Mouse (Mus musculus) frontal cortex, postnatal 25 days (tissue): Measurements from ENCODE around the gene Hbq1b.
"Not testable (repeated sequence)": the region's sequence is repeated elsewhere in the genome, so short reads cannot be mapped to it uniquely, and the experiment has no call there.

Experiments used
- DNase-seq, 2 experiments: peaks; one replicate each; pipeline ENCODE4 v3.0.0; 2022; ENCODE audit warnings: low spot score in 2 of 2

Gene Hbq1b

DNA sequence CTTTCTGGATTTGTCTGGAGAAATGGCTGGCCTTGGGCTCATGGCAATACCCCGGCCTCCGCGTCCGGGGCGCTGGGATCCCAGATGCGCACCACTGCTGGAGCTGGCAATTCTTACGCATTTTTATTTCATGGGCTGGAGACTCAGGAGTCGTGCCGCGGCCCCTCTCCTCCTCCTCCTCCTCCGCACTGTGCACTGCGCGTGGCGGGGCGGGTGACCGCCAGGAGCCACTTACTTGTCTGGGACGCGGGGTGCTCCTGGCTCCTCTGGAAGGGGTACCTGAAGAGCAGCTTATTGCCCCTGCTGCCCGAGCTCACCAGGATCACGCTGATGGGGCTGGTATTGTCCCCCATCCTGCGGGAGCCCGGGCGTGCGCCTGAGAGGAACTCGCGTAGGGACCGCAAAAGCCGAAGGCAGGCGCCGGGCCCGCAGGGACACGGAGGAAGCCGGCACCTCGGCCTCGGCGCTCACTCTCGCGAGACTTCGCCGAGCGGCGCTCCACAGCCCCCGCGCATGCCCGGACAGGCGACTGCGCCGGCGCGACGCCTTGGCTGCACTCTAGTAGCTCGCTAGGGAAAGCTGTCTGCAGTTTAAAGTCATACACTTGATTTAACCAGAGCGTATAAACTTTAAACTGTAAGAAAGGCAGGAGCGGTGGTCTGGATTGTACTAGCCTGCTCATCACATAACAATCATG is 19.4 kb upstream of the Hbq1b start, which contains the start of gene Nprl3:
Gene Nprl3, minus strand, starts transcription at position 520 of the 697 bp plus-strand sequence.
- DNase-seq, result peak; percentile 85 to 92

- no peak for DNase-seq
Measured at GRCm38 (mm10) chr11:32267964-32268363, 18.8 kb upstream of the Hbq1b start.

DNA sequence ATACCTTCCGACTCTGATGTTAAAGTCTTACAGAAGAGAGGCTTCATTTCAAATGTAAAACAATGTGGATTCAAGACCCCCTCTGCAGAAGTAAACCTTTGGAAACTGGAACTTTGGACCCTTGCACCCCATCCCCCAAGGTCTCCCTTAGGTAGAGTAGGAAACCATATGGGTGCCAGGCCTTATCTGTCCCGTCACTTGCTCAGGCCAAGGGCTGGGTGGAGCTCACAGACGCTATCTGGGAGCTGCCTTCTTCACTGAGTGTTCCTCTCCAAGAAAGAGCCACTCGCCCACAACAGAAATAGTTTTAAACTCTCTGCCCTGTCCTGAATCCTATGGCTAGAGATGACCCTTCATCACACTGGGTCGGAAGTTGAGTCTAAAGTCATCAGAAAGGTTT is 17.8 kb upstream of the Hbq1b start:
- DNase-seq, result no peak

DNA sequence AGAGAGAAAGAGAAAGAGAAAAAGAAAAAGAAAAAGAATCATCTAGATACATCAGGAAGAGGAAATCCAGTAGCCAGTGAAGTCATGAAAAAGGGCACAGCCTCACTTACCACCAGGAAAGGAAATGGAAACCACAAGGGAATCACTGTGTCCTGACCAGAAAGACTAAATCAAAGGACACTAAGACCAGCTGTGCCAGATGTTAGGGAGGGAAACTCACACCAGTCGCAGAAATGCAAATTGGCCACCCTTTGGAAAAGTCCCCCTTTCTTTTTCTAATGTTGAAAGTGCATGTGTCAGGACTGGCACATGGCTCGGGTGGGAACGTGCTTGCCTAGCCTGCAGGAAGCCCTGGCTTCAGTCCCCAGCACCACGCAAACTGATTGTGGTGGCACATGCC is 15.6 kb upstream of the Hbq1b start:
- DNase-seq, result no peak

DNA sequence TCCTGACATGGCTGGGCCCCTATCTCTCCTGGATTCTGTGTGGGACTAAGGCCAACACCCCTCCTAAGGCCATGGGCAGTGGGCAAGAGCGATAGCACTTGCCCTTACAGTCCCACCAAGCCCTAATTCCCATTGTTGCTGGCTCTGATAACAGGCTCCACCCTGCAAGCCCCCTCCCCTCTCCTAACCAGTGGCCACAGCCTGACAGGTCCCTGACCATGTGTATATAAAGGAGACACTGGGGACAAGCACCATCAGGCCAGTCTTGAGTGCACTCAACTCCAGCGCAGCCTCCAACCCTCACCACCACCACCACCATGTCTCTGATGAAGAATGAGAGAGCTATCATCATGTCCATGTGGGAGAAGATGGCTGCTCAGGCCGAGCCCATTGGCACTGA is 10.4 kb upstream of the Hbq1b start, which contains the start of gene Hba-x:
Gene Hba-x, plus strand, starts transcription at position 54 of the 400 bp plus-strand sequence.
- no peak for DNase-seq

DNA sequence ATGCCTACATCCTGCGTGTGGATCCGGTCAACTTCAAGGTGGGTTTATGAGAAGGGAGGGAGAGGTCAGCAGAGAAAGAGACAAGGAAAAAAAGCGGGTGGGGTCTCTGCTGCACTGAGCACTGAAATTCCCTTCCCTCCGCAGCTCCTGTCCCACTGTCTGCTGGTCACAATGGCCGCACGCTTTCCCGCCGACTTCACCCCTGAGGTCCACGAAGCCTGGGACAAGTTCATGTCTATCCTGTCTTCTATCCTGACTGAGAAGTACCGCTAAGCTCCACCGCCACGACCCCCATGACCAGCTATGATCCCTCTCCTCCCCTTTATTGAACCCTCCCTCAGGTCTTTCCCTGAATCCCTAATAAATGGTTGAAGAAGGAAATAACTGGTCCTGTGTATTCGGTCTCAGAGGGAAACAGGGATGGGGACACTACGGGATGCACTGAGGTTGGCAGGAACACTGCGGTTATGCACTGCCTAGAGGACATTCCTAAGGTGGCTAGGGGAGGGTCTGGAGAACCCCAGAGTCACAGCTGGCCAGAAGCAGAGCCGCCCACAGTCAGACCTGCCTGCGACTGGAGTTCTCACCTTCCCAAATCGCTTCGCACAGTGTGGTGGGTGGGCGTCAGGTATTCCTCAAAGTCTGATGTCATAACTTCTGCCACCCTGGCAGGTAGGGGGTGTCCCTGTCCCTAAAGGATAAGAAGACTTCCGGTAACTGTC is 8.9 kb upstream of the Hbq1b start:
- DNase-seq, result no peak

DNA sequence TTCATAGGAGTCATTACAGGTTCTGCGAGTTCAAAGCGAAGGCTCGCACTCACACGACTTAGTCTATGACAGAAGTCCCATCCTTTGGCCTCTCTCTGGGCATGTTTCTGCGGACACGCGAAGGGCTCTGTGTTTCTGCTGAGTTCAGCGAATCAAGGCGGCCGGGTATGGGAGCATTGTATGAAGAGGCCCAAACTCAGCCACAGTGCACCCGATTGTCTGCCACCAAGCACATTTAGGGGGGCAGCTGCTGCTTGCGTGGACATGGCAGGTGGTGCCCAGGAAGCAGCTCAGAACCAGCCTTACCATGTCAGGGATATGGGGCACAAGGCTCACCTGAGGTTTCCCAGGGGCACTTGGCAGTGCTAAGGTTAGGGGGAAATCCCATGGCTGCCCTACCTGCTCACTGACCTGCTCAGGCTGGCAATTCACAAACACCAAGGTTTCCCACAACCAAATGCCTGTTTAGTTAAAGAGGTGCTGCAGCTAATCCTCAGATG is 8.3 kb upstream of the Hbq1b start:
- no peak for DNase-seq

- no peak for DNase-seq
Measured at GRCm38 (mm10) chr11:32280646-32281045, 6.1 kb upstream of the Hbq1b start.

DNA sequence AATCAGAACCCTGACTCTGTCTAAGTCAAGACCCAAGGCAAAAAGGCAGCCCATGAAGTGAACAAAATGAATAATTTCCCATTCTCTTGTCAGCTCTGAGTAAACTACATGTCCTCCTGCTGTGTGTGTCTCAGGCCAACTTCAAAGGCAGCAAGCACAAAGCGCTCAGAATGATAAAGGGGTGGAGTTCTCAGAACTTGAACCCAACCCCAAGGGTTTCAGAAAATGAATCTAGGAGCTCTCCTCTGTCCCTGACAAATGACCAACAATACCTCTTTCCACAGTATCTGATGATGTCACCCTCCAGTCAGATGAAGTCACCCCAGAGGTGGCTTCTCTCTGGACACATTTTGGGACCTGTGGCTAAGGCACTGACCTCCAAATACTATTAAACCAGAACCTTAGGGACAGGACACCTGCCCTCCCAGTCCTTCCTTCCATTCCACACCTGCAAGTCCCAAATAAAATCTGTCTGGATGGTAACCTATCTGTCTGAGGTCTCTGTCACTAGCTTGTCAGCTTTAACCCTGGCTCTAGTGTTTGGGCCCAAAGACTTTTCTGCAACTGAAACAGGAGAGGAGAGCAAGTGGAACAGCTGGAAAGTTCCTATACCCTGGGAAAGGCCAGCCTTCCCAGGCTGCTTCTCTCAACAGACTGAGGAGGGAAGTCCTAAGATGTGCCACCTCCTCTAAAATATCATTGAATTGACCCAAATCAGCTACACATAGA is 5.2 kb upstream of the Hbq1b start:
- no peak for DNase-seq

GRCm38 (mm10) chr11:32283091-32283777 is 3.5 kb upstream of the Hbq1b start, which contains the start of gene Hba-a1:
Hba-a1 (plus strand) TSS chr11:32283511.
- DNase-seq, result not testable (repeated sequence)

- not testable (repeated sequence) for DNase-seq
Measured at GRCm38 (mm10) chr11:32284582-32284981, 2.2 kb upstream of the Hbq1b start.

DNA sequence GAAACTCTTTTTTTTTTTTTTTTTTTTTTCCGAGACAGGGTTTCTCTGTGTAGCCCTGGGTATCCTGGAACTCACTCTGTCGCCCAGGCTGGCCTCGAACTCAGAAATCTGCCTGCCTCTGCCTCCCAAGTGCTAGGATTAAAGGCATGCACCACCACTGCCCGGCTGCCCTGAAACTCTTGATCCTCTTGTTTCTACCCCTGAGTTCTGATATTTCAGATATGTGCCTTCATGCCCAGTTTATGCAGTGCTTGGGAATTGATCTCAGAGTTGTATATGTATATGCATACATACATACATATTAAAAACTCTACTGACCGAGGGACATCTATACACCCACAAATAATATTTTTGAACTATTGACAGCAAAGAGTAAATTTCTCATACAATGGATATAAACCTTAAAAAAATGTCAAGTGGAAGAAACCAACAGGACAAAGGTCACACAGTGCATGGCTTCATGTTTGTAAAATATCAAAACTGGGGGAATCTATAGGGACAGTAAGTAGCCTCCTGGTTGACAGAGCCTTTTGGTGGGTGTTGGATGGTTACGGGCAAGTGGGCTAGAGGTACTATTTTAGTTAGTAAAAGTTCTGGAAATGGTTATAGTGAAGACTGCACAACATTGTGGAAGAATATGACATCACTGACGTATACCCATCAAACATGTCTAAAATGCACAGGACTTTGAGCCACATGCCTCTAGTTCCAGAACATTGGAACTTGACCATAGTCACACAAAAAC is 1.6 kb upstream of the Hbq1b start:
- DNase-seq, result no peak

- DNase-seq, result not testable (repeated sequence)
Measured at GRCm38 (mm10) chr11:32285887-32286286, 878 bp upstream of the Hbq1b start.

DNA sequence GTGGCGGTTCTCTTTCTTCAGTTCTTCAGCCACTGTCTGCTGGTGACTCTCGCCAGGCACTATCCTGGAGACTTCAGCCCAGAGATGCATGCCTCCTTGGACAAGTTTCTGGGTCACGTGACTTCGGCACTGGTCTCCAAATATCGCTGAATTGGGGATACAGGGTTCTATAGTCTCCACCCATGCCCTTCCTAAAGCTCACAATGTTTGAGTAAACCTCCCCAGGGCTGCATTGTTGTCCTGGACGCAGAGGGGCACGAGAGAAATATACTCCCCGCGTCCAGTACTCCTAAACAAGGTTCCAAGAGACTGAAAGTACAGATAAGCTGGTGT is 694 bp downstream of the Hbq1b start:
- no peak for DNase-seq

DNA sequence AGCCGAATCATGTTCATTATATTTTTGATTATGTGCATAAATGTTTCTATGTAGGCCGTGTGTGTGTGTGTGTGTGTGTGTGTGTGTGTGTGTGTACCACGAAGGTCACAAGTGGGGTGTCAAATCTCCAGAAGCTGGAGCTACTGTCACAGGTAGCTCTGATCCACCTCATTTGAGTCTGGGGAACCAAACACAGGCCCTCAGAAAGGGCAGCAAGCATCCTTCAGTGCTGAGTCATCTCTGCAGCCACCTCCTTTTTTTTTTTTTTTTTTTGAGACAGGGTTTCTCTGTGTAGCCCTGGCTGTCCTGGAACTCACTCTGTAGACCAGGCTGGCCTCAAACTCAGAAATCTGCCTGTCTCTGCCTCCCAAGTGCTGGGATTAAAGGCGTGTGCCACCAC is 6.1 kb downstream of the Hbq1b start:
- not testable (repeated sequence) for DNase-seq

GRCm38 (mm10) chr11:32293479-32293878 is 6.7 kb downstream of the Hbq1b start:
- not testable (repeated sequence) for DNase-seq

DNA sequence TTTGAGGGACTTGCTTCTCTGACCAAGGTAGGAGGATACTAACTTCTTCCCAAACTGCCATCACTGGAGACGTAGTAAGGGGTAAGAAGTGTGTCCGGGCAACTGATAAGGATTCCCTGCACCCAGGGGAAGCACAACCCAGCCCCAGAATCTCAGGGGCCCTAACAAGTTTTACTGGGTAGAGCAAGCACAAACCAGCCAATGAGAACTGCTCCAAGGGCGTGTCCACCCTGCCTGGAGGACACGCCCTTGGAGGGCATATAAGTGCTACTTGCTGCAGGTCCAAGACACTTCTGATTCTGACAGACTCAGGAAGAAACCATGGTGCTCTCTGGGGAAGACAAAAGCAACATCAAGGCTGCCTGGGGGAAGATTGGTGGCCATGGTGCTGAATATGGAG is 9.4 kb downstream of the Hbq1b start, which contains the start of gene Hba-a2:
Gene Hba-a2, plus strand, starts transcription at position 287 of the 400 bp plus-strand sequence.
- not testable (repeated sequence) for DNase-seq

- not testable (repeated sequence) for DNase-seq
Measured at GRCm38 (mm10) chr11:32297417-32297816, 10.7 kb downstream of the Hbq1b start.

- no peak for DNase-seq
Measured at GRCm38 (mm10) chr11:32297866-32298531, 11.2 kb downstream of the Hbq1b start.

GRCm38 (mm10) chr11:32298532-32298918 is 11.8 kb downstream of the Hbq1b start:
- DNase-seq, result no peak
